Mouse (Mus musculus): Measurements from ENCODE around the gene Mark4.

GRCm38 (mm10) chr7:19426349-19426748 is 32.3 kb downstream of the Mark4 start:
- TF ChIP-seq CTCF (IDR thresholded peaks at IDR 0.05; ENCODE audit: insufficient read depth, low read length) (no peak), POLR2A (IDR thresholded peaks at IDR 0.05; ENCODE audit: borderline replicate concordance, extremely low read depth, low read depth, low read length) (no peak)
